Mouse (Mus musculus): ENCODE measurements at regions not wholly inside any gene's neighbourhood (a gene's known extent, or its start where the extent isn't known, plus 50 kb on each side); places are given as distances from the start of the nearest gene placed in this dataset.

- TF ChIP-seq GATA1 (IDR thresholded peaks at IDR 0.05; ENCODE audit: low read length) (no peak), TAL1 (IDR thresholded peaks at IDR 0.05; ENCODE audit: low read length) (no peak)
Measured at GRCm38 (mm10) chr17:88159212-88159668, 94.1 kb upstream of the Fbxo11 start.
